Mouse (Mus musculus) cerebellum, adult 2 months (tissue): ENCODE measurements around the gene Tpmt.

ENCODE experiments used
- CTCF ChIP-seq: fragments of 200-500 bp; IDR thresholded peaks from 2 replicates; pipeline ENCODE4 v1.5.1; 2011; ENCODE audit warnings: low read depth, mild to moderate bottlenecking, control low read depth, low read length, moderate library complexity, borderline replicate concordance; ENCODE audit not compliant: insufficient read depth
- POLR2A ChIP-seq: fragments of 200-500 bp; IDR thresholded peaks from 2 replicates; pipeline ENCODE4 v1.6.1; 2011; ENCODE audit warnings: low read length, control low read depth, borderline replicate concordance; ENCODE audit not compliant: insufficient read depth

DNA sequence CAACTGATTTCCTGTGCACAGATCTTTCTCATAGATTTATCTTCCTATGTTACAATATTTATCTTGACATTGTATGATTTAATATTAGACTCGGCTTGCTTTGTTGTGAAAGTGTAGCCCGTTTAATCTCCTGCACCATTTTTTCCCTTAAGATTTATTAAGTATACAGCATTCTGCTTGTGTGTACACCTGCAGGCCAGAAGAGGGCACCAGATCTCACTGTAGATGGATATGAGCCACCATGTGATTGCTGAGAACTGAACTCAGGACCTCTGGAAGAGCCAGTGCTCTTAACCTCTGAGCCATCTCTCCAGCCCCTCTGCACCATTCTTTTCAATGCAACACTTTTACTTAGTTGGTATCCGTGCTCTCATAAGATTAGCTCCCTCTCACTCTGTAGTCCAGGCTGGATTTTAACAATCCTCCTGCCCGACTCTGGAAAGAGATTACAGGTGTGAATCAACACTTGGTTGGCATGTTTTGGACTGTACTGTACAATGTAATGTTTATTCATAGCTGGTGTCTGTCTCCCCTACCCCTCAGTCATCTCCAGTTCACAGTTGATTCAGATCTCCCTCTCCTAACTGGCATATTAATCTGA, 36.5 kb upstream of the Tpmt start:
- TF ChIP-seq CTCF = peak; percentile 28; the same call in 1 of the 2 replicates
- TF ChIP-seq POLR2A = no peak
